Mouse (Mus musculus) adrenal gland, postnatal 4 days (tissue): ENCODE results near the gene Bcar3. TPM values are rescaled to one million over a fixed set of nuclear protein-coding genes. Genes with fewer than 3 reads are reported as not detected.
A peak's percentile ranks its signal among the peaks of the same experiment; 100 is the strongest.

ENCODE experiments used
- DNase-seq, 2 experiments: peaks; one replicate each; pipeline ENCODE4 v3.0.0; 2021 to 2022; ENCODE audit warnings: low spot score in 2 of 2, mixed read lengths in 2 of 2
- total RNA-seq, 2 experiments: library from RNA; stranded (reverse); gene quantifications; 2 replicates each; pipeline ENCODE4 v1.2.3; 2021

Bcar3 gene
- total RNA-seq, 2 experiments from 2014 or later: 47.6 to 54.2 TPM

GRCm38 (mm10) chr3:122291828-122292227 lies 2.1 kb upstream of the Bcar3 start:
- no peak for DNase-seq

GRCm38 (mm10) chr3:122292300-122293222 lies 1.4 kb upstream of the Bcar3 start:
- peak; percentile 90 to 96 for DNase-seq

GRCm38 (mm10) chr3:122293223-122293953 lies 548 bp upstream of the Bcar3 start:
- peak in 1 of 2 experiments; percentile 79 for DNase-seq

- DNase-seq: no peak
Observed at GRCm38 (mm10) chr3:122295511-122295910, 1.6 kb downstream of the Bcar3 start.

- DNase-seq: no peak
Observed at GRCm38 (mm10) chr3:122296979-122297378, 3.0 kb downstream of the Bcar3 start.

- peak in 1 of 2 experiments; percentile 30 for DNase-seq
Observed at GRCm38 (mm10) chr3:122300983-122301919, 7.3 kb downstream of the Bcar3 start.

- no peak for DNase-seq
Observed at GRCm38 (mm10) chr3:122304560-122304959, 10.6 kb downstream of the Bcar3 start.

- no peak for DNase-seq
Observed at GRCm38 (mm10) chr3:122307894-122308671, 14.1 kb downstream of the Bcar3 start.

GRCm38 (mm10) chr3:122308981-122309380 lies 15.0 kb downstream of the Bcar3 start:
- no peak for DNase-seq

GRCm38 (mm10) chr3:122312078-122312477 lies 18.1 kb downstream of the Bcar3 start:
- DNase-seq: peak; percentile 81

GRCm38 (mm10) chr3:122312936-122313629 lies 19.1 kb downstream of the Bcar3 start:
- no peak for DNase-seq

GRCm38 (mm10) chr3:122313936-122314335 lies 20.0 kb downstream of the Bcar3 start:
- no peak for DNase-seq

- no peak for DNase-seq
Observed at GRCm38 (mm10) chr3:122316621-122317020, 22.7 kb downstream of the Bcar3 start.

GRCm38 (mm10) chr3:122317339-122317738 lies 23.4 kb downstream of the Bcar3 start:
- no peak for DNase-seq

GRCm38 (mm10) chr3:122322226-122322625 lies 28.3 kb downstream of the Bcar3 start:
- no peak for DNase-seq

- no peak for DNase-seq
Observed at GRCm38 (mm10) chr3:122323841-122324240, 29.9 kb downstream of the Bcar3 start.

GRCm38 (mm10) chr3:122324528-122324927 lies 30.6 kb downstream of the Bcar3 start:
- no peak for DNase-seq

GRCm38 (mm10) chr3:122330484-122330883 lies 36.5 kb downstream of the Bcar3 start:
- DNase-seq: no peak

GRCm38 (mm10) chr3:122333493-122333892 lies 39.6 kb downstream of the Bcar3 start:
- no peak for DNase-seq

- no peak for DNase-seq
Observed at GRCm38 (mm10) chr3:122333902-122334301, 40.0 kb downstream of the Bcar3 start.
